Mouse (Mus musculus) urinary bladder, postnatal 36 days (tissue): ENCODE measurements around the gene Tbc1d30.

Source experiments
- DNase-seq, 2 experiments: peaks; one replicate each; pipeline ENCODE4 v3.0.0; 2022; ENCODE audit warnings: low spot score in 2 of 2, mixed read lengths in 1 of 2

The Tbc1d30 gene

GRCm38 (mm10) chr10:121365781-121366272, 14.7 kb upstream of the Tbc1d30 start:
- peak in 1 of 2 experiments; percentile 36 for DNase-seq

GRCm38 (mm10) chr10:121364801-121365564, 13.9 kb upstream of the Tbc1d30 start, which contains the start of gene Gns:
Gns (plus strand) TSS chr10:121365090.
- DNase-seq, result peak; percentile 78 to 84

- no peak for DNase-seq
Measured at GRCm38 (mm10) chr10:121364306-121364705, 13.2 kb upstream of the Tbc1d30 start.

- no peak for DNase-seq
Measured at GRCm38 (mm10) chr10:121363201-121363600, 12.1 kb upstream of the Tbc1d30 start.

- no peak for DNase-seq
Measured at GRCm38 (mm10) chr10:121360358-121360757, 9.3 kb upstream of the Tbc1d30 start.

- no peak for DNase-seq
Measured at GRCm38 (mm10) chr10:121351692-121352290, 713 bp upstream of the Tbc1d30 start.

- no peak for DNase-seq
Measured at GRCm38 (mm10) chr10:121350357-121351065, 567 bp downstream of the Tbc1d30 start.

GRCm38 (mm10) chr10:121349244-121349643, 1.8 kb downstream of the Tbc1d30 start:
- no peak for DNase-seq

GRCm38 (mm10) chr10:121343867-121344266, 7.2 kb downstream of the Tbc1d30 start:
- no peak for DNase-seq

- DNase-seq, result no peak
Measured at GRCm38 (mm10) chr10:121342260-121342659, 8.8 kb downstream of the Tbc1d30 start.

- DNase-seq, result no peak
Measured at GRCm38 (mm10) chr10:121340754-121341593, 10.1 kb downstream of the Tbc1d30 start.

GRCm38 (mm10) chr10:121336536-121336935, 14.5 kb downstream of the Tbc1d30 start:
- DNase-seq, result peak in 1 of 2 experiments; percentile 9

- peak in 1 of 2 experiments; percentile 52 for DNase-seq
Measured at GRCm38 (mm10) chr10:121334576-121334975, 16.5 kb downstream of the Tbc1d30 start.

GRCm38 (mm10) chr10:121330940-121331339, 20.1 kb downstream of the Tbc1d30 start:
- DNase-seq, result peak; percentile 41 to 44

- no peak for DNase-seq
Measured at GRCm38 (mm10) chr10:121329586-121329985, 21.5 kb downstream of the Tbc1d30 start.

GRCm38 (mm10) chr10:121326167-121326566, 24.9 kb downstream of the Tbc1d30 start:
- DNase-seq, result no peak

GRCm38 (mm10) chr10:121323493-121323892, 27.6 kb downstream of the Tbc1d30 start:
- DNase-seq, result no peak

GRCm38 (mm10) chr10:121318397-121318950, 32.6 kb downstream of the Tbc1d30 start:
- no peak for DNase-seq

- no peak for DNase-seq
Measured at GRCm38 (mm10) chr10:121316361-121316760, 34.7 kb downstream of the Tbc1d30 start.

GRCm38 (mm10) chr10:121315321-121316283, 35.5 kb downstream of the Tbc1d30 start:
- DNase-seq, result no peak
